Mouse (Mus musculus): ENCODE data around the gene Itpr2. TPM values are rescaled to one million over a fixed set of nuclear protein-coding genes. Genes with fewer than 3 reads are reported as not detected.
A peak's percentile ranks its signal among the peaks of the same experiment; 100 is the strongest.

The Itpr2 gene
- total and polyA plus RNA-seq, 2 experiments from 2014 or later: 8.0 to 8.4 TPM

DNA sequence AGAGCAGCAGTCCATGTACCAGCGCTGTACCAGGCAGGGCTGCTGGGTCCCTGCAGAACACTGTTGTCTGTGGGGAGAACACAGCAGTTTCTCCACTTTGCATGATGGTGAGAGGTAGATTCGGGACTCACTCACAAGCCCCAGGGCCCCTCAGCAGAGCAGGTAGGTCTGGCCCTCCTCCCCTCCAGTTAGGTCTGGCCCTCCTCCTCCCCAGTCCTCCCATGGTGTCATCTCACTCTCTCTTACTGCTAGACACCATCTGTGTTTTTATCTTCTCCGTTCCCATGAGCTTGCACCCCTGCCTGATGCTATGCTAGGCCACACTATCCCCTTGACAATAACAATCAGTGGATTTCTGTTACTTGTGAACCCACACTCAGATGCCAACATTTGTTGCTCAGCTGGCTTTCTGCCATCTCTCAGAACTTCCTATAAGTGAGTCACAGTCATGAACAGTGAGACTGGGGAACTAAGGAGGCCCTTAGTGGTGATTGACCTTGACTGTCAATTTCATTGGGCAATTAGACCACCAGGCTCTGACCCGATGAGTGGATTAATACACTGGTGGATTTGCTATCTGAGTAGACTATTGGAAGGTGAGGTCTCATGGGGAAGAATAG is 360.9 kb downstream of the Itpr2 start:
- H3K9me3 ChIP-seq (ENCODE audit: low read length): no peaks in the 10 kb centered on the region
- no peaks in the 10 kb centered on the region for H3K27me3 ChIP-seq (ENCODE audit: insufficient read depth, low read length)
- no peak overlapping the region for H3K4me3 ChIP-seq (ENCODE audit: low read depth, low read length)
- ATAC-seq: no peak
- H3K9ac ChIP-seq: no peak overlapping the region
- TF ChIP-seq CTCF (IDR thresholded peaks at IDR 0.05; ENCODE audit: low read depth): no peak
- DNase-seq: no peak
- H3K36me3 ChIP-seq (ENCODE audit: insufficient read depth): no peaks in the 10 kb centered on the region
- no peak overlapping the region for H3K4me2 ChIP-seq (ENCODE audit: low read depth)
- 91% methylated on average over 4 of the region's 4 CpGs for WGBS
- H3K27ac ChIP-seq (ENCODE audit: low read depth, low read length): no peak overlapping the region
- peaks cover 10% of the 10 kb centered on the region; the same call in 1 of the 2 replicates for H3K4me1 ChIP-seq (ENCODE audit: insufficient read depth)

DNA sequence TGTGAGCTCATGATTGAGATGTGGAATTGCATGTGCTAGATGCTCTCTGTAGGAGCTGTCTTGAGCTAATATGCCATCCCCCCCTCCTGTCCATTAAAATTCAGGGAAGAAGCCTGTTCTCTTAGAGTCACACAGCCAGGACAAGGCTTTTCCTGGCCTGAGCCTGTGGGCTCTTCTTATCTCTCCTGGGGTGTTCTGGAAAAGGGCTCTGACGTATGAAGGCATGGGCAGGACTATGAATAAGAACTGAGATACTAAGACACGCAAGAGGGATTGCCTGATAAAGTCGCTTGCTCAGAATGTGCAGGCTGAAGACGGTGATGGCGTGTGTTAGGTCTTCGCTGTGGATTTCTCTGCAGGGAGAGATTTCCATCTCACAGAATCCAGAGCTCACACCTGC is 361.9 kb downstream of the Itpr2 start:
- ATAC-seq (no peak), DNase-seq (no peak)
- WGBS: 92% methylated on average over 6 of the region's 6 CpGs
- peaks cover 10% of the 10 kb centered on the region; the same call in 1 of the 2 replicates for H3K4me1 ChIP-seq (ENCODE audit: insufficient read depth)
- no peaks in the 10 kb centered on the region for H3K36me3 ChIP-seq (ENCODE audit: insufficient read depth)
- no peak for TF ChIP-seq CTCF (IDR thresholded peaks at IDR 0.05; ENCODE audit: low read depth)
- H3K27me3 ChIP-seq (ENCODE audit: insufficient read depth, low read length): no peaks in the 10 kb centered on the region
- no peak overlapping the region for H3K4me3 ChIP-seq (ENCODE audit: low read depth, low read length)
- H3K4me2 ChIP-seq (ENCODE audit: low read depth): no peak overlapping the region
- H3K27ac ChIP-seq (ENCODE audit: low read depth, low read length): no peak overlapping the region
- no peak overlapping the region for H3K9ac ChIP-seq
- no peaks in the 10 kb centered on the region for H3K9me3 ChIP-seq (ENCODE audit: low read length)

DNA sequence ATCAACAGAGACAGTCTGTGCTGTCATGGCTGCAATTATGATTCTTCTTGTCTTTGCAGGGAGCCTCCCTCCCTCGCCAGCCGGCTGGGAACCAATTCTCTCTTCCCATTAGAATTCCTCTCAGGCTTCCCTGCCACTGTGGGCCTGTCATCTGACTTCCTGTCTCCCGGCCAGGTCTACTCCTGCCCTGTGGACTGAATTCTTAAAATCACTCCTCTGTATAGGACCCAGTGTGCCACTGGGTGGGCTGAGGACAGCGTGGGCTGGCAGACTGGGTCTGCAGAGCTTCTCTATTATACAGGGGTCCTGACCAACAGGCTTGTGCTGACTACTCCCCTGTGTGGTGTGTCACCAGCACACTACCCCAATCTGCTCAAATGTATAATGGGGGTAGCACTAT is 365.4 kb downstream of the Itpr2 start:
- peak overlapping the region; percentile 36; the same call in 1 of the 2 replicates for H3K27ac ChIP-seq (ENCODE audit: low read depth, low read length)
- H3K9ac ChIP-seq: no peak overlapping the region
- WGBS: 25% methylated on average over 4 of the region's 4 CpGs

GRCm38 (mm10) chr6:146136244-146136643 is 365.8 kb downstream of the Itpr2 start:
- H3K4me3 ChIP-seq (ENCODE audit: low read depth, low read length): no peak overlapping the region
- no peaks in the 10 kb centered on the region for H3K9me3 ChIP-seq (ENCODE audit: low read length)
- H3K9ac ChIP-seq: no peak overlapping the region
- no peaks in the 10 kb centered on the region for H3K27me3 ChIP-seq (ENCODE audit: insufficient read depth, low read length)
- no peak overlapping the region for H3K4me2 ChIP-seq (ENCODE audit: low read depth)
- no peak for TF ChIP-seq CTCF (IDR thresholded peaks at IDR 0.05; ENCODE audit: low read depth)
- peak; percentile 59 for ATAC-seq
- no peak for DNase-seq
- WGBS: 32% methylated on average over 7 of the region's 7 CpGs
- peak overlapping the region; percentile 36; the same call in 1 of the 2 replicates for H3K27ac ChIP-seq (ENCODE audit: low read depth, low read length)
- peaks cover 10% of the 10 kb centered on the region; the same call in 1 of the 2 replicates for H3K4me1 ChIP-seq (ENCODE audit: insufficient read depth)
- H3K36me3 ChIP-seq (ENCODE audit: insufficient read depth): no peaks in the 10 kb centered on the region

More for the DNA sequence above, 365.4 kb downstream of the Itpr2 start:
- Histone ChIP-seq H3K4me3 (ENCODE audit: low read depth, low read length) (no peak overlapping the region), H3K27me3 (ENCODE audit: insufficient read depth, low read length) (no peaks in the 10 kb centered on the region), H3K4me1 (ENCODE audit: insufficient read depth) (peaks cover 10% of the 10 kb centered on the region; the same call in 1 of the 2 replicates), H3K9me3 (ENCODE audit: low read length) (no peaks in the 10 kb centered on the region), H3K36me3 (ENCODE audit: insufficient read depth) (no peaks in the 10 kb centered on the region), H3K4me2 (ENCODE audit: low read depth) (no peak overlapping the region)
- DNase-seq (peak; percentile 62), ATAC-seq (peak; percentile 94)
- no peak for TF ChIP-seq CTCF (IDR thresholded peaks at IDR 0.05; ENCODE audit: low read depth)

- Histone ChIP-seq H3K4me1 (ENCODE audit: insufficient read depth) (peaks cover 10% of the 10 kb centered on the region; the same call in 1 of the 2 replicates), H3K4me2 (ENCODE audit: low read depth) (no peak overlapping the region), H3K36me3 (ENCODE audit: insufficient read depth) (no peaks in the 10 kb centered on the region), H3K27ac (ENCODE audit: low read depth, low read length) (no peak overlapping the region), H3K4me3 (ENCODE audit: low read depth, low read length) (no peak overlapping the region), H3K9me3 (ENCODE audit: low read length) (no peaks in the 10 kb centered on the region), H3K27me3 (ENCODE audit: insufficient read depth, low read length) (no peaks in the 10 kb centered on the region), H3K9ac (no peak overlapping the region)
- DNase-seq (no peak), ATAC-seq (no peak)
- no peak for TF ChIP-seq CTCF (IDR thresholded peaks at IDR 0.05; ENCODE audit: low read depth)
- WGBS: 66% methylated on average over 8 of the region's 8 CpGs
Observed at GRCm38 (mm10) chr6:146135291-146135690, 366.7 kb downstream of the Itpr2 start.

- no peak overlapping the region for H3K4me3 ChIP-seq (ENCODE audit: low read depth, low read length)
- H3K9me3 ChIP-seq (ENCODE audit: low read length): no peaks in the 10 kb centered on the region
- WGBS: 59% methylated on average over 8 of the region's 8 CpGs
- no peak overlapping the region for H3K27ac ChIP-seq (ENCODE audit: low read depth, low read length)
- H3K9ac ChIP-seq: no peak overlapping the region
- H3K4me2 ChIP-seq (ENCODE audit: low read depth): no peak overlapping the region
- peaks cover 10% of the 10 kb centered on the region; the same call in 1 of the 2 replicates for H3K4me1 ChIP-seq (ENCODE audit: insufficient read depth)
- DNase-seq (no peak), ATAC-seq (no peak)
- no peaks in the 10 kb centered on the region for H3K27me3 ChIP-seq (ENCODE audit: insufficient read depth, low read length)
- no peak for TF ChIP-seq CTCF (IDR thresholded peaks at IDR 0.05; ENCODE audit: low read depth)
- H3K36me3 ChIP-seq (ENCODE audit: insufficient read depth): no peaks in the 10 kb centered on the region
Observed at GRCm38 (mm10) chr6:146133921-146134320, 368.1 kb downstream of the Itpr2 start.

- Histone ChIP-seq H3K4me2 (ENCODE audit: low read depth) (no peak overlapping the region), H3K4me1 (ENCODE audit: insufficient read depth) (no peaks in the 10 kb centered on the region), H3K36me3 (ENCODE audit: insufficient read depth) (no peaks in the 10 kb centered on the region), H3K27me3 (ENCODE audit: insufficient read depth, low read length) (no peaks in the 10 kb centered on the region), H3K9ac (no peak overlapping the region), H3K4me3 (ENCODE audit: low read depth, low read length) (no peak overlapping the region), H3K9me3 (ENCODE audit: low read length) (no peaks in the 10 kb centered on the region), H3K27ac (ENCODE audit: low read depth, low read length) (no peak overlapping the region)
- 59% methylated on average over 7 of the region's 7 CpGs for WGBS
- DNase-seq (no peak), ATAC-seq (no peak)
- TF ChIP-seq CTCF (IDR thresholded peaks at IDR 0.05; ENCODE audit: low read depth): no peak
Observed at GRCm38 (mm10) chr6:146129066-146129465, 373.0 kb downstream of the Itpr2 start.

Measured in forebrain, postnatal 0 days (tissue).